Mouse (Mus musculus) limb, embryonic 14.5 days (tissue): Measurements from ENCODE around the gene Nsmce1. TPM values are rescaled to one million over a fixed set of nuclear protein-coding genes. Genes with fewer than 3 reads are reported as not detected.

Source experiments
- ATAC-seq: fragments of 200-750 bp; cut with Nextera tagmentation; 2 replicates; pipeline ENCODE4 v1.8.0; 2017; ENCODE audit warnings: low read depth, moderate number of reproducible peaks, moderate TSS enrichment; ENCODE audit not compliant: low FRiP score
- DNase-seq: peaks from one replicate; pipeline ENCODE4 v3.0.0-alpha.2; 2015; ENCODE audit warnings: low spot score
- H3K27ac ChIP-seq: fragments of 300-500 bp; sonication (generic); replicated peaks from 2 replicates; pipeline ENCODE4 v1.5.1; 2014; ENCODE audit warnings: low read depth, mild to moderate bottlenecking, low read length, moderate library complexity, mixed read lengths
- H3K27me3 ChIP-seq: fragments of 300-500 bp; sonication (generic); 2 replicates; pipeline ENCODE4 v1.6.1; 2014; ENCODE audit warnings: low read length, mixed read lengths; ENCODE audit not compliant: control insufficient read depth, insufficient read depth
- H3K36me3 ChIP-seq: fragments of 300-500 bp; sonication (generic); 2 replicates; pipeline ENCODE4 v1.6.1; 2014; ENCODE audit warnings: mild to moderate bottlenecking, low read length, moderate library complexity, mixed read lengths; ENCODE audit not compliant: control insufficient read depth, insufficient read depth
- H3K4me1 ChIP-seq: fragments of 300-500 bp; sonication (generic); 2 replicates; pipeline ENCODE4 v1.6.1; 2014; ENCODE audit warnings: antibody characterized with exemption, low read length, mixed read lengths; ENCODE audit not compliant: control insufficient read depth, insufficient read depth
- H3K4me2 ChIP-seq: fragments of 300-500 bp; sonication (generic); replicated peaks from 2 replicates; pipeline ENCODE4 v1.6.1; 2014; ENCODE audit warnings: low read depth, mild to moderate bottlenecking, low read length, moderate library complexity; ENCODE audit not compliant: severe bottlenecking
- H3K4me3 ChIP-seq: fragments of 300-500 bp; sonication (generic); replicated peaks from 2 replicates; pipeline ENCODE4 v1.5.1; 2014; ENCODE audit warnings: low read length
- H3K9ac ChIP-seq: fragments of 300-500 bp; sonication (generic); 2 replicates; pipeline ENCODE4 v1.6.1; 2014; ENCODE audit warnings: mild to moderate bottlenecking, low read depth, low read length, moderate library complexity; ENCODE audit not compliant: severe bottlenecking
- H3K9me3 ChIP-seq: fragments of 300-500 bp; sonication (generic); 2 replicates; pipeline ENCODE4 v1.6.1; 2016; ENCODE audit warnings: low read length; ENCODE audit not compliant: control insufficient read depth
- POLR2A ChIP-seq: fragments of 200-500 bp; IDR thresholded peaks from 2 replicates; pipeline ENCODE4 v1.8.0; 2012; ENCODE audit warnings: inconsistent platforms, mild to moderate bottlenecking, moderate library complexity, borderline replicate concordance; ENCODE audit not compliant: insufficient read depth, insufficient read length; ENCODE audit errors: extremely low read depth
- WGBS: fragments of 180-500 bp; shearing (Covaris S2); extraction: QIAGEN DNeasy Blood & Tissue Kit; methylation state at CpG from one replicate; pipeline ENCODE4 v1.1.7; 2014; 5-methylcytosine and 5-hydroxymethylcytosine counted together
- polyA plus RNA-seq, 2 experiments: library from polyadenylated mRNA; depleted of rRNA in 1 of 2; stranded (reverse) in 1 of 2; unstranded in 1 of 2; fragments of >200 nt; fragmentation: Nextera tagmentation in 1 of 2; extraction: Ambion mirVana in 1 of 2; gene quantifications; 2 replicates each; pipeline versions ENCODE4 v1.2.1 to v1.2.3; 2012 to 2014

The Nsmce1 gene
- polyA plus RNA-seq, 2 experiments, result 67.2 to 121 TPM

DNA sequence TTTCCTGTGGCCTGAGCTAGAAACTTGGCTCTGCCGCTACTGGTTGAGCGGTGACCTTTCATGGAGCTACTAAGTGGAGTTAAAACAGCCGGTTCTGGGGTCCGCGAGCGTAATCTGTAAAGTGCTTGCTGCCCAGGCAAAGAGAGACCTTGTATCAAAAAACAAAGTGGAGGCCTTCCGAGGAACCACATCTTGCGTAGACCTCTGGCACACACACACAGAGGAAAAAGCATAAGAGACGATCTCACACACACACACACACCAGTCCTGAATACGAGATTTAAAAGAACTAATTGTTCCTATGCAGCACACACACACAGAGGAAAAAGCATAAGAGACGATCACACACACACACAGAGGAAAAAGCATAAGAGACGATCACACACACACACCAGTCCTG is 364 bp upstream of the Nsmce1 start:
- Histone ChIP-seq H3K4me2 (peak overlapping the region; percentile 79), H3K27ac (peak overlapping the region; percentile 89), H3K36me3 (0 out of 2 replicates have a peak, but pooled peaks cover 1% of the 10 kb centered on the region), H3K4me1 (peaks cover 16% of the 10 kb centered on the region), H3K9ac (peak overlapping the region; percentile 82), H3K9me3 (no peaks in the 10 kb centered on the region), H3K27me3 (no peaks in the 10 kb centered on the region), H3K4me3 (peak overlapping the region; percentile 64)
- ATAC-seq, result no peak
- 26% methylated on average over 12 of the region's 12 CpGs for WGBS
- no peak for DNase-seq
- no peak for TF ChIP-seq POLR2A

DNA sequence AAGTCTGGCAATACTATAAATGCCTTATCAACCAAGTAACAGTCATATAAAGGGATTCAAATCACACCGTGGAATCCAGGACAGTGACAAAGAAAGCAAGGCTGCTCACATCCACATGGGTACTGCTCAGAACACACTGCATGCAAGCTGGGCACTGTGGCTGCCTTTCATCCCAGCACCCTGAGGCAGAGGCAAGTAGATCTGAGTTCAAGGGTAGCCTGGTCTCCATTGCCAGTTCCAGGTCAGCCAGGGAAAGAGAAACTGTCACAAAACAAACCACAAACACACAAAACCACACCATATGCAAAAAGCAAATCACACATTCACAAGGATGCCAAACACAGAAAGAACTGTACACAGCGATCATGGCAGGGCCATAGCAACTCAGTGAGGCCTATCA is 1.8 kb downstream of the Nsmce1 start:
- no peak for TF ChIP-seq POLR2A
- Histone ChIP-seq H3K4me2 (no peak overlapping the region), H3K4me3 (no peak overlapping the region), H3K9ac (0 out of 2 replicates have a peak overlapping the region, but pooled peaks have one; percentile 38), H3K36me3 (peaks cover 20% of the 10 kb centered on the region), H3K9me3 (no peaks in the 10 kb centered on the region), H3K27ac (no peak overlapping the region), H3K27me3 (no peaks in the 10 kb centered on the region), H3K4me1 (peaks cover 16% of the 10 kb centered on the region)
- DNase-seq (no peak), ATAC-seq (no peak)
- 92% methylated on average over 2 of the region's 2 CpGs for WGBS

DNA sequence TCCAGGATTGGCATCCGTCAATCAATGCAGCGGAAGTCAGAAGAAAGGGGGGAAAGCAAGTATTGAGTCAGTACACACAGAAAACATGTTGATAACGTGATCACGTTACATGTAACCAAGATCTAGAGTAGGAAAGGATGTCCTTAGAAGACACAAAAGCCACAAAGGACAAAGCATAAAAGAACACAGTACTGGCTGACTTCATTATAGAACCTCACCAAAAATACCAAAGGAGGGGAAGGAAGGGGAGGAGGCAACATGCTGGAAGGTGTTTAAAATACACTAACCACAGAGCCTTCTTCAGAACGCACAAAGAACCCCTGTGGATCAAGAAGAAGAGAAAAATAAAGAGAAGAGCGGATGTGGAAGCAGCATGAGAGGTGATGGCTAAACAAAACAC is 2.7 kb downstream of the Nsmce1 start:
- WGBS, result 93% methylated on average over 6 of the region's 6 CpGs
- no peak for TF ChIP-seq POLR2A
- H3K9ac ChIP-seq, result no peak overlapping the region
- no peaks in the 10 kb centered on the region for H3K9me3 ChIP-seq
- no peak overlapping the region for H3K4me2 ChIP-seq
- no peaks in the 10 kb centered on the region for H3K27me3 ChIP-seq
- ATAC-seq (no peak), DNase-seq (no peak)
- no peak overlapping the region for H3K4me3 ChIP-seq
- H3K36me3 ChIP-seq, result peaks cover 29% of the 10 kb centered on the region
- no peak overlapping the region for H3K27ac ChIP-seq
- H3K4me1 ChIP-seq, result peaks cover 16% of the 10 kb centered on the region

DNA sequence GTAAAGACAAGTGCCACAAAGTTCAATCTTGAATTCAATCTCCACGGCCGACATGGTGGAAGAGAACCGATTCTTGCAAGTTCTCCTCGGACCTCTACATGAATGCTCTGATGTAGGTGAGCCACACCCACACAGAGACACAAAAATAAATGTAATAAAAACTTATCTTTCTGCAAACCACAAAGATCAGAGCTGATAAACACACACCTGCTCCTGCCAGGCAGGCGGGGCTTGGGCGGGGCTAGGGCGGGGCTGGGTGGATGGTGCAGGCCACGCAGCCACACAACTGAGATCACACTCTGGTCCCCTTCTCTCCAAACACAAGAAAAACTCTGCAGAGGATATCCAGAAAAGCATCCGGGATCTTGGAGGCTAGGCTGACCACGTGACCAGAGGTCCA is 4.3 kb downstream of the Nsmce1 start:
- WGBS, result 84% methylated on average over 10 of the region's 10 CpGs
- Histone ChIP-seq H3K9ac (no peak overlapping the region), H3K4me1 (peaks cover 10% of the 10 kb centered on the region), H3K27ac (no peak overlapping the region), H3K4me2 (no peak overlapping the region), H3K36me3 (peaks cover 44% of the 10 kb centered on the region), H3K9me3 (no peaks in the 10 kb centered on the region), H3K27me3 (no peaks in the 10 kb centered on the region), H3K4me3 (no peak overlapping the region)
- TF ChIP-seq POLR2A, result no peak
- no peak for DNase-seq
- no peak for ATAC-seq

DNA sequence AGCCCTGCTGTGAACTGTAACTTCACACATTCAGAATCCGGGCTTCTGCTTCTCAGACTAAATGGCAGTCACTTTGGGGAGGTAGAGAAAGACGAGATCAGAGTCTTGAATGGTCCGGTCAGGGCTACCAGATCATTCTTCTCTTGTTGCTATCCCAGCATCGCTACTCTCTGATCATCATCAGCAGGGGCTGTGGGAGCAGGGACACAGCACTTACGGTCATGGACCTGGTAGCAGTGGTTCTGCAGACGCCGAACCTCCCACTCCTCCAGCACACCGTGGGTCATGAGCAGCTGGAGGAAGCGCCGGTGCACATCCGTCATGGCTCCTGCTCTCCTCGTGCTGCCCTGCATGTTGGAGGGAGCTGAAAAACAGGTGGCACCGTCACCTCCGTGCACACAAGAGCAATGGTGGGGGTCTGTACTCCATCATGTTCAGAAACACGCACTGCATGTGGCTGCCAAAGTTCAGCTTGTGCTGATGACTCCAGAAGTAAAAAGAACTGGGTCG is 5.2 kb downstream of the Nsmce1 start:
- WGBS, result 92% methylated on average over 16 of the region's 16 CpGs
- H3K4me3 ChIP-seq, result no peak overlapping the region
- H3K4me1 ChIP-seq, result peaks cover 6% of the 10 kb centered on the region
- no peak overlapping the region for H3K27ac ChIP-seq
- no peak for TF ChIP-seq POLR2A
- no peaks in the 10 kb centered on the region for H3K9me3 ChIP-seq
- no peak for DNase-seq
- no peaks in the 10 kb centered on the region for H3K27me3 ChIP-seq
- H3K36me3 ChIP-seq, result peaks cover 46% of the 10 kb centered on the region
- H3K9ac ChIP-seq, result no peak overlapping the region
- ATAC-seq, result no peak
- no peak overlapping the region for H3K4me2 ChIP-seq

DNA sequence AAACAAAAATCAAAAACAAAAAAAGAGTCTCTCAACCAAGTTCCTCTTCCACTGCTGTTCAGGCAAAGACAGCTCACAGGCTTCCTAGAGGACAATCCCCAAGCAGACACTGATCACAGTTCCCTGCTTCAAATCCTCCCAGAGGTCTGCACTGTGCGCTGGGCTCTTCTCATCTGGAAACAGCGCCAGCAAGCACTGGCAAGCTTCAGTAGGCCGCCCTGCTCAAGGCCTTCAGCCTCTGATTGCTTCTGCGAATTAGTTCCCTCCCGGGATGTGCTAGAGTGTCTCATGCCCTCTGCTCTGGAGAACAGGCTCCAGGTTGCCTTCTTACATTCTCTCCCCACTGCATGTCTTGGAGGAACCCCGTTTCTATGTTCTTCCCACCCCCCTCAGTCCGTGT is 6.6 kb downstream of the Nsmce1 start:
- no peak for ATAC-seq
- no peaks in the 10 kb centered on the region for H3K27me3 ChIP-seq
- no peak overlapping the region for H3K4me2 ChIP-seq
- H3K36me3 ChIP-seq, result peaks cover 55% of the 10 kb centered on the region
- no peak overlapping the region for H3K27ac ChIP-seq
- H3K4me3 ChIP-seq, result no peak overlapping the region
- 90% methylated on average over 7 of the region's 7 CpGs for WGBS
- H3K9me3 ChIP-seq, result no peaks in the 10 kb centered on the region
- TF ChIP-seq POLR2A, result no peak
- DNase-seq, result no peak
- H3K4me1 ChIP-seq, result no peaks in the 10 kb centered on the region
- no peak overlapping the region for H3K9ac ChIP-seq
